Mouse (Mus musculus): ENCODE data around the gene Uba3.

- TF ChIP-seq CTCF (IDR thresholded peaks at IDR 0.05; ENCODE audit: low read depth, low read length) = no peak
- no peak for TF ChIP-seq POLR2A (IDR thresholded peaks at IDR 0.05; ENCODE audit: borderline replicate concordance, low read depth, low read length)
Measured at GRCm38 (mm10) chr6:97222931-97223467, 17.6 kb upstream of the Uba3 start.
